Mouse (Mus musculus) olfactory bulb, adult 2 months (tissue): ENCODE results near the gene Dbnl. TPM values are rescaled to one million over a fixed set of nuclear protein-coding genes. Genes with fewer than 3 reads are reported as not detected.

Experiments
- H3K27ac ChIP-seq: fragments of 200-500 bp; 2 replicates; pipeline ENCODE4 v1.5.1; 2012; ENCODE audit warnings: low read depth, low read length; ENCODE audit not compliant: insufficient read depth
- H3K4me1 ChIP-seq: fragments of 200-500 bp; 2 replicates; pipeline ENCODE4 v1.6.1; 2012; ENCODE audit warnings: low read length; ENCODE audit not compliant: control insufficient read depth, insufficient read depth
- H3K4me3 ChIP-seq: fragments of 200-500 bp; 2 replicates; pipeline ENCODE4 v1.5.1; 2012; ENCODE audit warnings: mild to moderate bottlenecking, low read depth, low read length, moderate library complexity; ENCODE audit not compliant: insufficient read depth
- CTCF ChIP-seq: fragments of 200-500 bp; IDR thresholded peaks from 2 replicates; pipeline ENCODE4 v1.5.1; 2012; ENCODE audit warnings: low read depth, mild to moderate bottlenecking, low read length, moderate library complexity; ENCODE audit not compliant: insufficient read depth
- POLR2A ChIP-seq: fragments of 200-500 bp; IDR thresholded peaks from 2 replicates; pipeline ENCODE4 v1.6.1; 2012; ENCODE audit warnings: mild to moderate bottlenecking, low read depth, low read length, moderate library complexity; ENCODE audit not compliant: insufficient read depth
- WGBS: fragments of 180-500 bp; shearing (Covaris S2); methylation state at CpG from one replicate; pipeline ENCODE4 v1.1.7; 2018; 5-methylcytosine and 5-hydroxymethylcytosine counted together
- polyA plus RNA-seq: library from polyadenylated mRNA; stranded (reverse); fragments of >200 nt; gene quantifications from 2 replicates; pipeline ENCODE4 v1.2.4, GENCODE M21; 2012; ENCODE audit warnings: low replicate concordance; ENCODE audit not compliant: missing spikeins, insufficient read depth, insufficient read length

Gene Dbnl
- polyA plus RNA-seq, 1 experiment = not detected

DNA sequence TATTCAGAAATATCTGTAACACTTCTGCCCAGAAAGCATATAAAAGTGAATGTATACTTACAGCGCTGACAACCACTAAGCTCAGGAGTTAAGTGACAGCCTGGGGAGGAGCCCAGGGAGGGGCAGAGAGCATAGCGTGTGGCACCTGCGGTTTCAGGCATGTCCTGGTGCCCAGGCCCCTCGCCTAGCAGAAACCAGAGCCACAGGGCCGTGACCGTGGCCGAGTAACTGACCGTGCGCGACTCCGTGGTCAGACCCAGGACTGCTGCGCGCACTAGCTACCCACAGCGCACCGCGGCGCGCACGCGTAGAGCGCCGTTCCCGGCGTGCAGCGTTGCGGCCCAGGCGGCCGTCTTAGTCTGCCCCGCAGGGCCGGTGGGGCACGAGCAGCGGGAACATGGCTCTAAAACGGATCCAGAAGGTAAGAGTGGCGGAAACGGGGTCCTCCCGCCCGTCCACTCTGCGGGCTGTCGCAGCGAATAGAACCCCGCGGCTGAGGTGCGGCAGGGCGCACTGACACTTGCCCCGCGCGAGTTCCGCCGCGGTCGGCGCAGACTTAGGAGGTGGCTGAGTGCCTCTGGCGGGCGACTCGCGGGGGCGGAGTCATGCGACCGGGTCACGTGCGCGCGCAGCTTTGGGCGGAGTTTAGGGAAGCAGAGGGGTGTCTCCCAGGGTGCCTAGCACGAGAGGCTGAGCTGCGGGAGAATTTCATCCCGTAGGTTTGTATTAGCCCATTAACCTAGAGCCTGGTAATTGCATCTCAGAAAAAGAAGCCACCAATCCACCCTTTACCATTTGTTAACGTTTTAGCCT is 26.3 kb upstream of the Dbnl start, which contains the start of gene Urgcp:
Gene Urgcp (minus strand): TSS at position 557 of the 813 bp plus-strand sequence.
- TF ChIP-seq POLR2A = peak; percentile 99
- TF ChIP-seq CTCF = no peak
- Histone ChIP-seq H3K4me1 (0 out of 2 replicates have a peak, but pooled peaks cover 2% of the 10 kb centered on the region), H3K27ac (peak within 1 kb of the TSS; percentile 96), H3K4me3 (peak within 1 kb of the TSS; percentile 98)
- WGBS = under 1% methylated on average over 68 of the region's 68 CpGs

DNA sequence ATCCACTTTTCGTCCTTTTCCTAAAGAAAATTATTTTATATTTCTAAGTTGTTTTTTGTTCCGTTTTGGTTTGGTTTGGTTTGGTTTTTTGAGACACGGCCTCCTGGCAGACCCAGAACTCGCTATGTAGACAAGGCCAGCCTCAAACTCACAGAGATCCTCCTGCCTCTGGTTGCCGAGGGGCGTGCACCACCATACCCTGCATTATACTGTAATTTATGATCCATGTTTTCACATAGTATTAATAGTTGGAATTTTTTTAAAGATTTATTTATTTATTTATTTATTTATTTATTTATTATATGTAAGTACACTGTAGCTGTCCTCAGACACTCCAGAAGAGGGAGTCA is 25.7 kb upstream of the Dbnl start:
- Histone ChIP-seq H3K27ac (no peak overlapping the region), H3K4me1 (0 out of 2 replicates have a peak, but pooled peaks cover 2% of the 10 kb centered on the region), H3K4me3 (peak overlapping the region; percentile 98)
- TF ChIP-seq POLR2A = no peak
- TF ChIP-seq CTCF = no peak
- 14% methylated on average over 6 of the region's 6 CpGs for WGBS

DNA sequence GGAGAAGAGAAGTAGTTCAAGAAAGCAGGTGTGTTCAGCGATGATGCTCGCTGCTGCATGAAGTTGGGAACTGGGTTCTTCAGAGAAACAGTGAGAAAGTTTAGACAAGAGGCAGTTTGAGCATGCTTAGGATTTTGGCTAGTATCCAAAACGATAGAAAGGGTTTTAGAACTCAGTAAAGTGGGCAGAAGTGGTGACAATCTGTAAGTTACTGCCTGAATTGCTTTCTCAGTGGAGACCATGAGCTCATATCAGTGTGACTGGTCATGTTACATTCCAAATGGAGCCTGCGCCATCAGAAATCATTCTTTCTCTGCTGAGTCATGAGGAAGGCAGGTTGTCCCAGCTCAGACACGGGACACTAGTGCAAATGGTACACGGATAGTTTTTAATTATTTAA is 22.3 kb upstream of the Dbnl start:
- Histone ChIP-seq H3K4me3 (no peak overlapping the region), H3K27ac (no peak overlapping the region), H3K4me1 (0 out of 2 replicates have a peak, but pooled peaks cover 2% of the 10 kb centered on the region)
- 82% methylated on average over 6 of the region's 6 CpGs for WGBS
- no peak for TF ChIP-seq CTCF
- no peak for TF ChIP-seq POLR2A

DNA sequence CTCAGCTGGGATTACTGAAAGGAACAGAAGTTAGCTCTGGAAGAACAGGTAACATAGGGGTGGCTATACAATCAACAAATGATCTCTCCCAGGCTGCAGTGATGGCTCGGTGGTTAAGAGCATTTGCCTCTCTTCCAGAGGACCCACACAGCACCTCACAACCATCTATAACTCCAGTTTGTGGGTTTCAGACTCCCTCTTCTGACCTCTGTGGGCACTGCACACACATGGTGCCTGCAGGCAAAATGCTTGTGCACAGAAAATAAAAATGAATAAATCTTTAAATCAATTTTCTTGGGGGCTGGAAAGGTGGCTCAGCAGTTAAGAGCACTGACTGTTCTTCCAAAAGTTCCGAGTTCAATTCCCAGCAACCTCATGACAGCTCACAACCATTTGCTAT is 9.8 kb upstream of the Dbnl start:
- TF ChIP-seq CTCF = no peak
- no peak for TF ChIP-seq POLR2A
- H3K27ac ChIP-seq = no peak overlapping the region
- 70% methylated on average over 2 of the region's 2 CpGs for WGBS
- H3K4me3 ChIP-seq = no peak overlapping the region
- no peaks in the 10 kb centered on the region for H3K4me1 ChIP-seq

GRCm38 (mm10) chr11:5780035-5780499 is 8.2 kb upstream of the Dbnl start:
- 84% methylated on average over 6 of the region's 6 CpGs for WGBS
- Histone ChIP-seq H3K4me3 (no peak overlapping the region), H3K4me1 (no peaks in the 10 kb centered on the region), H3K27ac (no peak overlapping the region)
- no peak for TF ChIP-seq POLR2A
- TF ChIP-seq CTCF = no peak

GRCm38 (mm10) chr11:5782199-5782944 is 5.9 kb upstream of the Dbnl start:
- Histone ChIP-seq H3K27ac (no peak overlapping the region), H3K4me1 (no peaks in the 10 kb centered on the region; the same call in 1 of the 2 replicates), H3K4me3 (no peak overlapping the region)
- 76% methylated on average over 8 of the region's 8 CpGs for WGBS
- TF ChIP-seq POLR2A (no peak), CTCF (no peak)

GRCm38 (mm10) chr11:5785732-5786131 is 2.6 kb upstream of the Dbnl start:
- Histone ChIP-seq H3K27ac (no peak overlapping the region), H3K4me1 (peaks cover 7% of the 10 kb centered on the region), H3K4me3 (no peak overlapping the region)
- TF ChIP-seq POLR2A (no peak), CTCF (no peak)

- Histone ChIP-seq H3K4me3 (peak overlapping the region; percentile 96), H3K4me1 (peaks cover 7% of the 10 kb centered on the region), H3K27ac (peak overlapping the region; percentile 44)
- no peak for TF ChIP-seq POLR2A
- no peak for TF ChIP-seq CTCF
- 36% methylated on average over 8 of the region's 8 CpGs for WGBS
Observed at GRCm38 (mm10) chr11:5787671-5788055, 625 bp upstream of the Dbnl start.
